Mouse (Mus musculus): ENCODE data around the gene Aoc2.

Aoc2 gene

DNA sequence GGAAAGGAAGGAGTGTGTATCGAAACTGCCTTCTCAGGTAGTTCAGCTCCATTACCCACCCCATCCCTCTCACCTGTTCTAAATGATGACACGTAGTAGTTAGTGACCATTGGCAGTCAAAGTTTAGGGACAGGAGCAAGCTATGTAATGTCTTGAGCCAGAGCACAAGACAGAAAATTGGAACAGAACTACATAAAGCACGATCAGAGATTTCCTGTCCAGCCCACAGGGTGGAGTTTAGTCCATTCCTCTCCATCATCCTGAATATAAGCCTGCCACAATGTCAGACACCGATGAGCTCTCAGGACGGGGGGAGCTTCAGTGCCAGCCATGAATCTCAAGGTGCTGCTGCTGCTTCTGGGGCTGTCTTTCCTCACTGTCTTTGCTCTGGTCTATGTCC lies at the start of gene Aoc2:
Aoc2 (plus strand) TSS at position 301 of the 400 bp plus-strand sequence.
- DNase-seq (ENCODE audit: low read depth, low spot score): no peak

DNA sequence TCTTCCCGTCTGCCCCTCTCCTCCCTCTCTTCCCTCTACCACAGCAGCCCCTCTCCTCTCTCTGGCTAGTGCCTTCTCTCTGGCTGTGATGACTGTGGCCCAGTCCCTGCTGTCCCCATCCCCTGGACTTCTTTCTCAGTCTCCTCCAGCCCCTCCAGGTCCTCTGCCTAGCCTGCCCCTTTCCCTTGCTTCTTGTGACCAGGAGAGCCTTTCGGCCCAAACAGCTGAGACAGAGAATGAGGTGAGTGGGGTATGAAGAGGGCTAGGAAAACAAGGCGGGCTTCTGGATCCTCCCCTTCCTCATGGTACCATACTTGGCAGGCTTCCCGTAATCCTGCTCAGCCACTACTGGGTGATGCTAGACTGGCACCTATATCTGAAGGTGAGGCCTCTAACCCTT lies 49.6 kb upstream of the Aoc2 start:
- DNase-seq (ENCODE audit: low read depth, low spot score): no peak

GRCm38 (mm10) chr11:101276319-101277070 lies 48.4 kb upstream of the Aoc2 start:
- no peak for DNase-seq (ENCODE audit: low read depth, low spot score)

DNA sequence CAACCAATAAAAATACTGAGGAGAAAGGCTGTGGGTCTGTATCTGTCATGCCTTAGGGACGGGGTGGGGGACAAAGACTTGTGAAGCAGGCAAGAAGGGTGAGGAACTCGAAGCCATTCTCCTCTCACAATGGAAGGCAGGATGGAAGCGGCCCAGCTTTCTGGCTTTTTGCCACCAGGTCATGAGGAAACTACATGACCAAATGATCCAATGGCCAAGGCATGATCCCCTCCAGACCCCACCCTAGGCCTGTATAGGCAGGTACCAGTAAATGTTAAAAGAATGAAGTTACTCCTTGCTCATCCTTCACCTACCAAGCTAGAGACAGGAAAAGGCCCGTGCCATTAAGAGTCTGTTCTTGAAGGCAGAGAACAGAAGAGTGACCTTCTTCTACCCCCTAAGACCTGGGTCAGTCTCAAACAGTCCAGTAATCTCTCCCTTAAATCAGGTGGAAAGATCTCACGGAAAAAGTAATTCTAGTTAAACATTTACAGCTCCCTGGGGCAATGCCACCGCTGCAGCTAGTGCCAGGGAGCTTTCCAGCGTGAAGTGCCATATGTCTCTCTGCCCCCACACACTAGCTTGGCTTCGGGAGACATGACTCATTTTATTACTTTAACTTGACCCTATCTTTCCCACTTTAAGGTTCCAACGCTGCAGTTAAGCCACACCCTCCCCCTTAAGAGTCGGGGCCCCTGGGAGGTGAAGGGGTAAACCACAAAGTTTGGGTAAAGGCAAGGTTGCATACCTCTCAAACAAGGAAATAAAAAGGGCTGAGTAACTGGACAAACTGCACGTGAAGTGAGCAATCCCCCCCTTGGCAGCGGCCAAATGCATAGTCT lies 47.3 kb upstream of the Aoc2 start:
- no peak for DNase-seq (ENCODE audit: low read depth, low spot score)

GRCm38 (mm10) chr11:101278223-101279192 lies 46.4 kb upstream of the Aoc2 start, which contains the start of the genes Cntd1 and Coa3:
TSS of gene Cntd1 (plus strand) at chr11:101279012.
TSS of gene Coa3 (minus strand) at chr11:101279114.
- peak; percentile 92 for DNase-seq (ENCODE audit: low read depth, low spot score)

DNA sequence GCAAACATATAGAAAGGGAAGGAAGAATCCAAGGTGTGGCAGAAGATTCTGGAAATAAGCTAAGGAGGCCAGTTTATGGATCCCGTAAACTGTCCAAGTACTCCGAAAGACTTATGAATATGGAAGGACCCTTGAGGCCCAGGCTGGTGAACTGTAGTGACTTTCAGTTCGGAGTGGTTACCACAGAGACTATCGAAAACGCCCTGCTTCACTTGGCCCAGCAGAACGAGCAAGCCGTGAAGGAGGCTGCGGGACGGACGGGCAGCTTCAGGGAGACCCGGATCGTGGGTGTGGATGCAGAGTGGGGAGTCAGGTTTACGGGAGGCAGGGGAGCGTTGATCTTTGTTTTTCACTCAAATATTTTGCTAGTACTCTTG lies 45.7 kb upstream of the Aoc2 start:
- DNase-seq (ENCODE audit: low read depth, low spot score): no peak

GRCm38 (mm10) chr11:101280837-101281236 lies 44.0 kb upstream of the Aoc2 start:
- no peak for DNase-seq (ENCODE audit: low read depth, low spot score)

DNA sequence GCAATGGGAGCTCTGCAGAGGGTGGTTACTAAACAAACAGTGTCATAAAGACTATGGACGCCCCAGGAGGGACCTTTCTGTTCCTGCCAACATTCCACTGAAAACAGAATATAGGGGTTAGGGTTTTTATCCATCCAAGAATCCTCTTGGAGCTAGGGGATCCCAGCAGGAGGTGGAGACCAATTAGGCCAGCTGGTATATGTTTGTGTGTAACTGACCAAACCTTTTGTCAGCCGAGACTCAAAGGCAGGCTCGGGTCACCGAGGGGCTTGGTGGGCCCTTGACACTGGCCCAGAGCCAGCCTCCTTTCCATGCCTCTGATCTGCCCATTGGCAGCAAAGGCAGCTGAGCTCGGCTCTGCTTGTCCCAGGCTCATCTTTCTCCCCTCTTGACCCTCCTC lies 42.0 kb upstream of the Aoc2 start:
- no peak for DNase-seq (ENCODE audit: low read depth, low spot score)

DNA sequence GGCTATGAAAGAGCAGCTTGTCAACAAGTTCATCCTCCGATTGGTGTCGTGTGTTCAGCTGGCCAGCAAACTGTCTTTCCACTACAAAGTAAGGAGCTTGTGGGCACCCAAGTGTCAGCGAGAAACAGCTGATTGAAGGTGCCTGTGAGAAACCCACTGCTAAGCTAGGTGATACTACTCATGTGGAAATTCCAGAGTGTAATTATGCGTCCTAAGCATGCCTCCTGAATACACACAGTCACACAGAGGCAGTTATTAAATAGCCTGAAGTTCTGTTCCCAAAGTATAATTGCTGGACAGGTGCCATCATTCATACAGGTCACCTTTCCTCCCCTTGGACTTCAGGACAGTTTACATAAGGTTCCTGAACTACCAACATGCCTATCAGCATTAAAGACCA lies 41.1 kb upstream of the Aoc2 start:
- no peak for DNase-seq (ENCODE audit: low read depth, low spot score)

- no peak for DNase-seq (ENCODE audit: low read depth, low spot score)
Measured at GRCm38 (mm10) chr11:101287306-101287705, 37.6 kb upstream of the Aoc2 start.

GRCm38 (mm10) chr11:101291231-101291630 lies 33.6 kb upstream of the Aoc2 start:
- no peak for DNase-seq (ENCODE audit: low read depth, low spot score)

DNA sequence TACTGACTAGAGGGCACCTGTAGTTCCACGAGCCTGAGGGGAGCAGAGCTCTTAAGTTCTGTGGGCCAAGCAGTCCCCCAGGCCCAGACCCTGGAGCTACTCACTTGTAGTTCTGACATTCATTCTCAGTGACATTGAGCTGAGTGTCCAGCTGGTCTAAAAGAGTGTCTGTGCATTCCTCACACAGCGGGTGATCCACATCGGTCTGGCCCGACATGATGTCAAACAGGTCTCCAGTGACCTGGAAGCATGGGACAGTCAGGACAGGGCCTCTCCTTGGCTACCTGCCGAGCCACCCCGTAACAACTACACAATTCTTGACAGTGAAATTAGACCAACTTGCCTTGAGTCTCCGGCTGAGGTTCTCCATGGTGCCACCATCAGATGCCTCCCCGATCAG lies 29.7 kb upstream of the Aoc2 start:
- no peak for DNase-seq (ENCODE audit: low read depth, low spot score)

- DNase-seq (ENCODE audit: low read depth, low spot score): peak; percentile 48
Measured at GRCm38 (mm10) chr11:101300881-101301280, 24.0 kb upstream of the Aoc2 start.

DNA sequence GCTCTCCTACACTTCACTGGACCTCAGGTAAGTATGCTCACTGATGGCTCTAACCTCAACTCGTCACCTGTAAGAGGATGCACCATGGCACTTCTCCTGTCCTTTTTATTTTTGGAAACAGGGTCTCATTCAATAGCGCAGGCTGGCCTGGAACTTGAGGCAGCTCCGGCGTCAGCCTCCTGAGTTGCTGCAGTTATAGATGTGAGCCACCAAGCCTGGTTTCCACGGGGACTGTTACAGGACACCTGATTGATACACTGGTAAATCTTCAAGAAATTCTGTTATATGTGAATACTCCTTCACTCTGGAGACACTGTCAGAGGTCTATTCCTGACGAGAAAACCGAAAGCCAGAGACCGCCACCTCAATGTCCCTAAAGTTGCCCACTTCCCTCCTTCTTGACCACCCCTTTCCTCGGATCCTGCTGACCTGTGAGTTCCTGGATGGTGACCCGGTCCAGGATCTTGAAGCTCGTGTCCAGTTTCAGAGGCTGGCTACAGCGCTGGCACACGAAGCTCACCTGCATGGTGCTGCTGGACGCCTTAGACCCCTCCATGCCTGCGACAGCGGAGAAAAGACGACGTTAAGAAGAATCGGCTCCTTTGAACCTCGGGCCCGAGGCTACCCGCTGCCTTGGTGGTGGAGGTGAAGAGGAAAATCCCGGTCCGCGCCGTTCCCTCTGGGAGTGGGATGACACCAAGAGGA lies 23.4 kb upstream of the Aoc2 start:
- no peak for DNase-seq (ENCODE audit: low read depth, low spot score)

DNA sequence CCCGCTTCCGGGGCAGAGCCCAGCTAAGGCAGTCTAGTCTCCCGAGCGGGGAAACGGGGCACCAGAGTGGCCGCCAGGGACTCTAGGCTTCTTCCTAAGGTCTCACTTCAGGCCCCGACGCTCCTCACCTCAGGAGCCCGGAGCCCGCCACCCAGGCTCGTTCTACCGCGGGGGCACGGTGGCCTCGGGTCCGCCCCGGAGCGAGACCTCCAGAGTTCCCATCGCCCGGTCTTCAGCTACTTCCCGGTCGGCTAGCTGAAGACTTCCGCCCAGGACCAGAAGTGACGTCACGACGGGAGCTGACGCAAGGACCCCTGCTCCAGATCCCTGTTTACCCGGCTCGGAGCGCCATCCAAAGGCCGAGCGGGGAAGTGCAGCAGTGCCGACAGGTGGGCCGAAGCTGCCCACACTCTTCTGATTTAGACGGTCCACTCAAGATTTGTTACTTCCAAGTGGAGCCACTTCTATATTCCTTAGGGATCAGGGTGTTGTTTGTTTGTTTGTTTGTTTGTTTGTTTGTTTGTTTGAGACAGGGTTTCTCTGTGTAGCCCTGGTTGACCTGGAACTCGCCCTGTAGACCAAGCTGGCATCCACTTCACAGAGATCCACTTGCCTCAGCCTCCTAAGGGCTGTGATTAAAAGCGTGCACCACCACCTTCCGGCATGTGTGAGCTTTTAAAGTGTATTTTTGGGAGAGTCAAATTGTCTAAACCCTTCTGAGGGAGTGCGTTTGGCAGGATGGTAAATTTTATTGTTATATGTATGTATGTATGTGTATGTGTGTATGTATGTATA lies 22.7 kb upstream of the Aoc2 start, which contains the start of gene Becn1:
Becn1 (minus strand) TSS at position 283 of the 795 bp plus-strand sequence.
- peak; percentile 96 for DNase-seq (ENCODE audit: low read depth, low spot score)

DNA sequence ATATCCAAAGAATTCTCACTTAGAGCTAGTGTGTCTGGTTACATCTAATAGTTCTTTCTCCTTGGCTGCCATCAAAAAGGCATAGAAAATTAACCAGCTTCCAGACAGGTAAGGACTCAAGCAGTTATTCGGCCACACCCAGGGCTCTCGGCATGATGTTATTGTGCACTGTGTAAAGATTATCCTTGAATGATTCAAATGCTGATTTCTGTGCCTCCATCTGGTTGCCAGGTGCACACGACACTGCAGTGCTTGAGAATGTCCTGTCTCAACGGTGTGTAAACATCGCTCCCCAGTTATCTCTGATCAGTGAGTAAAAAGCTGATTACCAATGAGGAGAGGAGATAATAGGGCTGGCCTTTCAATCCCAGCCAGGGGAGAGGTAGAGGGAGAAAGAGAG lies 17.1 kb upstream of the Aoc2 start:
- no peak for DNase-seq (ENCODE audit: low read depth, low spot score)

DNA sequence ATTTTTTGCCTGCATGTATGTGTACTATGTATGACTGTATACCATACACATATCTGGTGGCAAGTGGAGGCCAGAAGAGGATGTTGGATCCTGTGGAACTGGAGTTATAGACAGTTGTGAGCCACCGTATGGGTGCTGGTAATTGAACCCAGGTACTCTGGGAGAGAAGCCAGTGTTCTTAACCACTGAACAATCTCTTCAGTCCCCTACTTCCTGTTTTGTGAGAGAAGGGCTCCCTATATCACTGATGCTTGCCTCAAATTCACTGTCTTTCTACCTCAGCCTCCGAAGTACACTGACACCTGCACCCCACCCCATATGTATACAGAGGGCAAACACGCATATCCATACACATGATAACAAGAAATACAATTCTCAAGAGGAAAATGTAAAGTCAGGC lies 13.8 kb upstream of the Aoc2 start:
- no peak for DNase-seq (ENCODE audit: low read depth, low spot score)

GRCm38 (mm10) chr11:101312150-101312549 lies 12.7 kb upstream of the Aoc2 start:
- no peak for DNase-seq (ENCODE audit: low read depth, low spot score)

DNA sequence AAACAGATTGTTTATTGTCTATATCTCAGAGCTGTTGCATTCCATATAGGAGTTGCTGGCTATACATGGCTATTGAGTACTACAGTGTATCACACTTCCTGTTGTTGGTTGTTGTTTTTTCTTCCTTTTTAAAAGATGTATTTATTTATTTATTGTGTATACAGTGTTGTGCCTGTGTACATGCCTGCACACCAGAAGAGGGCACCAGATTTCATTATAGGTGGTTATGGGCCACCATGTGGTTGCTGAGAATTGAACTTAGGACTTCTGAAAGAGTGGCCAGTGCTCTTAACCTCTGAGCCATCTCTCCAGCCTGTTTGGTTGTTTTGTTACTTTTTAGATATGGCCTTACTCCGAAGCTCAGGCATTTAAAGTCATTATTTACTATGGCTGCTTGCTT lies 10.3 kb upstream of the Aoc2 start:
- DNase-seq (ENCODE audit: low read depth, low spot score): no peak

- DNase-seq (ENCODE audit: low read depth, low spot score): peak; percentile 40
Measured at GRCm38 (mm10) chr11:101315082-101315650, 9.7 kb upstream of the Aoc2 start.

Measured in A20 (cell line).